Mouse (Mus musculus) lung, adult 2 months (tissue): Measurements from ENCODE around the gene Prnp.

Experiments used
- CTCF ChIP-seq: fragments of 200-500 bp; IDR thresholded peaks from 2 replicates; pipeline ENCODE4 v1.5.1; 2011; ENCODE audit warnings: mild to moderate bottlenecking, low read length, control low read depth; ENCODE audit not compliant: insufficient read depth
- POLR2A ChIP-seq: fragments of 200-500 bp; IDR thresholded peaks from 2 replicates; pipeline ENCODE4 v1.6.1; 2011; ENCODE audit warnings: low read depth, mild to moderate bottlenecking, control low read depth, low read length, borderline replicate concordance; ENCODE audit errors: extremely low read depth

GRCm38 (mm10) chr2:131883136-131883535 is 26.6 kb upstream of the Prnp start:
- no peak for TF ChIP-seq CTCF
- TF ChIP-seq POLR2A = no peak
